Mouse (Mus musculus) heart, embryonic 16.5 days (tissue): Measurements from ENCODE around the gene Rpl9-ps6. TPM values are rescaled to one million over a fixed set of nuclear protein-coding genes. Genes with fewer than 3 reads are reported as not detected.

ENCODE experiments used
- ATAC-seq: fragments of 200-750 bp; cut with Nextera tagmentation; replicated peaks from 2 replicates; pipeline ENCODE4 v1.8.0; 2017; ENCODE audit warnings: moderate number of reproducible peaks; ENCODE audit not compliant: insufficient read depth, low FRiP score; ENCODE audit errors: extremely low read depth
- H3K27ac ChIP-seq: fragments of 300-500 bp; sonication (generic); 2 replicates; pipeline ENCODE4 v1.5.1; 2014; ENCODE audit warnings: mild to moderate bottlenecking, low read length, control low read depth, moderate library complexity
- H3K27me3 ChIP-seq: fragments of 300-500 bp; sonication (generic); 2 replicates; pipeline ENCODE4 v1.6.1; 2014; ENCODE audit warnings: low read length, mixed read lengths; ENCODE audit not compliant: control insufficient read depth, insufficient read depth
- H3K36me3 ChIP-seq: fragments of 300-500 bp; sonication (generic); 2 replicates; pipeline ENCODE4 v1.6.1; 2014; ENCODE audit not compliant: control insufficient read depth, insufficient read depth
- H3K4me1 ChIP-seq: fragments of 300-500 bp; sonication (generic); 2 replicates; pipeline ENCODE4 v1.6.1; 2014; ENCODE audit warnings: low read length, mixed read lengths; ENCODE audit not compliant: control insufficient read depth, insufficient read depth
- H3K4me2 ChIP-seq: fragments of 300-500 bp; sonication (generic); 2 replicates; pipeline ENCODE4 v1.6.1; 2014; ENCODE audit warnings: low read depth, mild to moderate bottlenecking, control low read depth, low read length
- H3K4me3 ChIP-seq: fragments of 300-500 bp; sonication (generic); 2 replicates; pipeline ENCODE4 v1.5.1; 2014; ENCODE audit warnings: mild to moderate bottlenecking, control low read depth, low read length
- H3K9ac ChIP-seq: fragments of 300-500 bp; sonication (generic); 2 replicates; pipeline ENCODE4 v1.6.1; 2014; ENCODE audit warnings: low read length, control low read depth
- H3K9me3 ChIP-seq: fragments of 300-500 bp; sonication (generic); replicated peaks from 2 replicates; pipeline ENCODE4 v1.6.1; 2016; ENCODE audit warnings: low read length; ENCODE audit not compliant: control insufficient read depth
- WGBS: fragments of 180-500 bp; shearing (Covaris S2); extraction: QIAGEN DNeasy Blood & Tissue Kit; methylation state at CpG from one replicate; pipeline ENCODE4 v1.1.7; 2014; 5-methylcytosine and 5-hydroxymethylcytosine counted together
- polyA plus RNA-seq: library from polyadenylated mRNA; unstranded; fragments of >200 nt; fragmentation: Nextera tagmentation; extraction: Ambion mirVana; gene quantifications from 2 replicates; pipeline ENCODE4 v1.2.1, GENCODE M21; 2015

The Rpl9-ps6 gene
- polyA plus RNA-seq, 1 experiment from 2014 or later, result 112 TPM

GRCm38 (mm10) chr19:32448931-32449330 lies 17.4 kb downstream of the Rpl9-ps6 start:
- H3K9me3 ChIP-seq, result peaks cover 3% of the 10 kb centered on the region
- H3K9ac ChIP-seq, result no peak overlapping the region
- no peak for ATAC-seq
- no peak overlapping the region for H3K4me2 ChIP-seq
- H3K36me3 ChIP-seq, result no peaks in the 10 kb centered on the region
- no peak overlapping the region for H3K27ac ChIP-seq
- 92% methylated on average over 10 of the region's 10 CpGs for WGBS
- no peak overlapping the region for H3K4me3 ChIP-seq
- no peaks in the 10 kb centered on the region for H3K4me1 ChIP-seq
- H3K27me3 ChIP-seq, result no peaks in the 10 kb centered on the region

GRCm38 (mm10) chr19:32441568-32441967 lies 24.8 kb downstream of the Rpl9-ps6 start:
- 96% methylated on average over 9 of the region's 11 CpGs for WGBS

GRCm38 (mm10) chr19:32439356-32439755 lies 27.0 kb downstream of the Rpl9-ps6 start:
- 87% methylated on average over 2 of the region's 2 CpGs for WGBS
- no peak overlapping the region for H3K9ac ChIP-seq
- no peak overlapping the region for H3K4me3 ChIP-seq
- no peaks in the 10 kb centered on the region for H3K36me3 ChIP-seq
- no peak overlapping the region for H3K27ac ChIP-seq
- no peak overlapping the region for H3K4me2 ChIP-seq
- H3K27me3 ChIP-seq, result no peaks in the 10 kb centered on the region
- no peak for ATAC-seq
- H3K4me1 ChIP-seq, result no peaks in the 10 kb centered on the region
- peaks cover 4% of the 10 kb centered on the region; the same call in 1 of the 2 replicates for H3K9me3 ChIP-seq

More at GRCm38 (mm10) chr19:32441568-32441967, 24.8 kb downstream of the Rpl9-ps6 start:
- no peak for ATAC-seq
- peaks cover 4% of the 10 kb centered on the region; the same call in 1 of the 2 replicates for H3K9me3 ChIP-seq
- H3K27ac ChIP-seq, result no peak overlapping the region
- H3K36me3 ChIP-seq, result no peaks in the 10 kb centered on the region
- no peak overlapping the region for H3K4me3 ChIP-seq
- H3K27me3 ChIP-seq, result no peaks in the 10 kb centered on the region
- H3K4me2 ChIP-seq, result no peak overlapping the region
- no peaks in the 10 kb centered on the region for H3K4me1 ChIP-seq
- H3K9ac ChIP-seq, result no peak overlapping the region

DNA sequence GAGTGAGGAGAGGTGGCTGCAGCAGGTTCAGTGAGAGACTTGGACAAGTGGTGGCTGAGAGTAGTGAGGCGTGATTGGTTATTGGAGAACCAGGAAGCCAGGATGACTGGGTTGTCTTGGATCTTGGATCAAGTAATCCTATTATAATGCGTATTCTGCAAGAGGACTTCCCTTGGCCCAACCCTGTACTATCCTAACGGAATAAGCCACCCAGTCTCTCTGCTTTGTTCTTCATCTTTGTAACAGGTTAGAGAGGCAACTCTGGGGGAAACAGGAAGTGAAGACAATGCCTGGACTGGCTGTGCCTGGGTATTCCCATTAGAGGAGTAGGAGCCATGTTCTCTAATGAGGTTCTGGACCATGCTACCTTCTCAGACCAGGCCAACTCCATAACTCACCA lies 40.5 kb downstream of the Rpl9-ps6 start:
- no peaks in the 10 kb centered on the region for H3K9me3 ChIP-seq
- no peaks in the 10 kb centered on the region for H3K27me3 ChIP-seq
- no peaks in the 10 kb centered on the region for H3K4me1 ChIP-seq
- 90% methylated on average over 3 of the region's 3 CpGs for WGBS
- H3K27ac ChIP-seq, result no peak overlapping the region
- no peak overlapping the region for H3K9ac ChIP-seq
- no peaks in the 10 kb centered on the region for H3K36me3 ChIP-seq
- H3K4me2 ChIP-seq, result no peak overlapping the region
- ATAC-seq, result no peak
- no peak overlapping the region for H3K4me3 ChIP-seq

DNA sequence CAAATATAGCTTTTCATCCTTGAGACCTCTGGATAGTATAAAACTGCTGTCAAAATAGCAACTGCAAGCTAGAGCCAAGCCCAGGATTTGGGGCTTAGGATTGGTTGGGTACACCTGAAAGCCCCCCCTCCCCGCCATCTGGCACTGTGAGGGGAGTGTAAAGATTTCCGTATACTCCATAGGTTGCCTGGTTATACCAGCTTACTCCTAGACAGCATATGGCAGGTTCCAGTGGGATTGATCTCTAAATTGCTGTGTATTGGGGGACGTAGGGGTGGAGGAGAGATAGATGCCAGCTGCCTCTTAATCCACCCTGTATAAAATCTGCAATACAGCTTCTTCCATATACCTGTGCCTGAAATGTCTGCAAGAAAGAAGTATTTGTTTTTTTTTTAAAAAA lies 41.7 kb downstream of the Rpl9-ps6 start:
- 84% methylated on average over 3 of the region's 3 CpGs for WGBS
- Histone ChIP-seq H3K27me3 (no peaks in the 10 kb centered on the region), H3K4me1 (no peaks in the 10 kb centered on the region), H3K36me3 (no peaks in the 10 kb centered on the region), H3K9ac (no peak overlapping the region), H3K4me3 (no peak overlapping the region), H3K4me2 (no peak overlapping the region), H3K27ac (no peak overlapping the region), H3K9me3 (no peaks in the 10 kb centered on the region)
- no peak for ATAC-seq

- 0 out of 2 replicates have a peak, but pooled peaks cover 3% of the 10 kb centered on the region for H3K4me1 ChIP-seq
- H3K9me3 ChIP-seq, result no peaks in the 10 kb centered on the region
- H3K36me3 ChIP-seq, result no peaks in the 10 kb centered on the region
- no peak for ATAC-seq
- no peak overlapping the region for H3K4me2 ChIP-seq
- H3K27ac ChIP-seq, result no peak overlapping the region
- no peak overlapping the region for H3K9ac ChIP-seq
- no peak overlapping the region for H3K4me3 ChIP-seq
- WGBS, result 37% methylated on average over 3 of the region's 3 CpGs
- no peaks in the 10 kb centered on the region for H3K27me3 ChIP-seq
These were observed 47.3 kb downstream of the Rpl9-ps6 start for GRCm38 (mm10) chr19:32419069-32419468.

GRCm38 (mm10) chr19:32416692-32417317 lies 49.6 kb downstream of the Rpl9-ps6 start:
- Histone ChIP-seq H3K36me3 (no peaks in the 10 kb centered on the region), H3K9ac (no peak overlapping the region), H3K4me1 (0 out of 2 replicates have a peak, but pooled peaks cover 3% of the 10 kb centered on the region), H3K4me3 (no peak overlapping the region), H3K27me3 (no peaks in the 10 kb centered on the region), H3K9me3 (no peaks in the 10 kb centered on the region), H3K4me2 (no peak overlapping the region), H3K27ac (no peak overlapping the region)
- ATAC-seq, result no peak
- WGBS, result 59% methylated on average over 7 of the region's 7 CpGs

Other genes starting within 250 kb of the Rpl9-ps6 start
- 40.1 and 41.3 TPM in 2 replicates for gene Sgms1, start 76.9 kb downstream of the Rpl9-ps6 start, polyA plus RNA-seq
- 46.6 and 46.8 TPM in 2 replicates for gene Minpp1, start 19.2 kb upstream of the Rpl9-ps6 start, polyA plus RNA-seq
- 5.2 and 5.8 TPM in 2 replicates for gene Papss2, start 129.2 kb upstream of the Rpl9-ps6 start, polyA plus RNA-seq